17 mouse cellular contexts compared by ENCODE assay signal in genomic region chr3:21428120-21428519, GRCm38 (mm10).
DNase-seq lines count a peak whose midpoint lies in the region; ATAC-seq and TF ChIP-seq lines count a peak whose summit lies in the region.
"Had no signal": no experiment of that assay in that cellular context is flagged by ENCODE, and none has a peak within 500 bp of the region (broad histone marks: within the 10 kb centered on the region; RNA-seq: fewer than 3 reads in every experiment).

No protein-coding gene starts in this region.

- intact Hi-C loops in gastrocnemius, adult 2 months (cut with DNase I): no loop called here

- DNase-seq in gastrocnemius, adult 2 months: no peak
- DNase-seq in gastrocnemius, postnatal 10 days: no peak
- DNase-seq in kidney, adult 8-10 months: peak; percentile 3 to 18
- no peak for DNase-seq in kidney, postnatal 4 days
- no peak for DNase-seq in stomach, postnatal 0 days (ENCODE audit: low spot score)
- no peak for DNase-seq in cerebellum, postnatal 4 days (ENCODE audit: low spot score in 2 of 2)
- DNase-seq in cerebellum, postnatal 36 days: no peak
- DNase-seq: adrenal gland, adult 8-10 months; cerebellum, adult 2 months; heart, adult 11 months had no signal

- no peak overlapping the region for H3K4me2 ChIP-seq in stomach, embryonic 16.5 days (ENCODE audit: low read depth, low read length)
- H3K4me2 ChIP-seq in stomach, postnatal 0 days (replicated peaks; ENCODE audit: low read depth): no peak overlapping the region
- H3K4me2 ChIP-seq: hindbrain, embryonic 14.5 days; liver, embryonic 11.5 days; midbrain, embryonic 12.5 days had no signal

- no peak for TF ChIP-seq EP300 in stomach, postnatal 0 days (optimal IDR thresholded peaks at IDR 0.05)

- TF ChIP-seq CTCF in gastrocnemius, adult 2 months (IDR thresholded peaks at IDR 0.05): no peak
- no peak for TF ChIP-seq CTCF in stomach, postnatal 0 days (IDR thresholded peaks at IDR 0.05; ENCODE audit: low read depth)

- H3K9ac ChIP-seq in stomach, embryonic 16.5 days (ENCODE audit: low read length): no peak overlapping the region
- H3K9ac ChIP-seq in stomach, postnatal 0 days (ENCODE audit: low read length): no peak overlapping the region
- H3K9ac ChIP-seq: hindbrain, embryonic 14.5 days; midbrain, embryonic 12.5 days had no signal

- no peak for ATAC-seq in stomach, embryonic 16.5 days (ENCODE audit: insufficient read depth, low FRiP score)
- ATAC-seq in stomach, postnatal 0 days (ENCODE audit: low FRiP score, low TSS enrichment): no peak
- ATAC-seq: intestine, postnatal 0 days had no signal

- 37% methylated on average over 2 of the region's 2 CpGs for WGBS in stomach, embryonic 16.5 days
- WGBS in stomach, postnatal 0 days: 47% methylated on average over 2 of the region's 2 CpGs

- no peaks in the 10 kb centered on the region for H3K4me1 ChIP-seq in stomach, embryonic 16.5 days (ENCODE audit: control insufficient read depth, insufficient read depth, low read length)
- H3K4me1 ChIP-seq in stomach, postnatal 0 days (replicated peaks; ENCODE audit: control insufficient read depth, insufficient read depth): no peaks in the 10 kb centered on the region
- H3K4me1 ChIP-seq: midbrain, embryonic 12.5 days had no signal

- peak overlapping the region; percentile 35; the same call in 1 of the 2 replicates for H3K27ac ChIP-seq in gastrocnemius, adult 2 months
- peak overlapping the region; percentile 41 for H3K27ac ChIP-seq in stomach, embryonic 16.5 days (ENCODE audit: low read length)
- H3K27ac ChIP-seq in stomach, postnatal 0 days (replicated peaks): no peak overlapping the region
- H3K27ac ChIP-seq: hindbrain, embryonic 14.5 days; macrophage; midbrain, embryonic 12.5 days had no signal

- H3K4me3 ChIP-seq in gastrocnemius, adult 2 months: no peak overlapping the region
- no peak overlapping the region for H3K4me3 ChIP-seq in stomach, embryonic 16.5 days (replicated peaks; ENCODE audit: low read length)
- no peak overlapping the region for H3K4me3 ChIP-seq in stomach, postnatal 0 days (ENCODE audit: low read depth, low read length)
- H3K4me3 ChIP-seq: midbrain, embryonic 12.5 days had no signal

- no peaks in the 10 kb centered on the region for H3K27me3 ChIP-seq in stomach, embryonic 16.5 days (ENCODE audit: control insufficient read depth, insufficient read depth, low read length)
- H3K27me3 ChIP-seq in stomach, postnatal 0 days (ENCODE audit: control insufficient read depth, insufficient read depth, low read length): no peaks in the 10 kb centered on the region
- H3K27me3 ChIP-seq: midbrain, embryonic 12.5 days had no signal

- no peaks in the 10 kb centered on the region for H3K9me3 ChIP-seq in stomach, embryonic 16.5 days (replicated peaks; ENCODE audit: control insufficient read depth, low read length)
- H3K9me3 ChIP-seq in stomach, postnatal 0 days (ENCODE audit: control insufficient read depth, low read length): no peaks in the 10 kb centered on the region
- H3K9me3 ChIP-seq: G1E; midbrain, embryonic 12.5 days had no signal

- no peaks in the 10 kb centered on the region for H3K36me3 ChIP-seq in stomach, embryonic 16.5 days (ENCODE audit: control insufficient read depth, insufficient read depth, low read length)
- no peaks in the 10 kb centered on the region for H3K36me3 ChIP-seq in stomach, postnatal 0 days (ENCODE audit: control insufficient read depth, insufficient read depth, low read length)
- H3K36me3 ChIP-seq: G1E; midbrain, embryonic 12.5 days had no signal

Comparison
In these comparisons a context has a peak if more than half of its experiments do, and no peak if none do; other contexts are left out.
1. DNase-seq: peak in kidney, adult 8-10 months (2 of 2); none in gastrocnemius, adult 2 months (single experiment), gastrocnemius, postnatal 10 days (single experiment), kidney, postnatal 4 days (0 of 2), stomach, postnatal 0 days (single experiment), cerebellum, postnatal 4 days (0 of 2) and cerebellum, postnatal 36 days (0 of 2).